Mouse (Mus musculus): Measurements from ENCODE around the gene Edf1. TPM values are rescaled to one million over a fixed set of nuclear protein-coding genes. Genes with fewer than 3 reads are reported as not detected.
"Not testable (repeated sequence)": the region's sequence is repeated elsewhere in the genome, so short reads cannot be mapped to it uniquely, and the experiment has no call there.

Gene Edf1
- total RNA-seq (2021), result 100 to 1,000 TPM; 154 to 155 TPM

DNA sequence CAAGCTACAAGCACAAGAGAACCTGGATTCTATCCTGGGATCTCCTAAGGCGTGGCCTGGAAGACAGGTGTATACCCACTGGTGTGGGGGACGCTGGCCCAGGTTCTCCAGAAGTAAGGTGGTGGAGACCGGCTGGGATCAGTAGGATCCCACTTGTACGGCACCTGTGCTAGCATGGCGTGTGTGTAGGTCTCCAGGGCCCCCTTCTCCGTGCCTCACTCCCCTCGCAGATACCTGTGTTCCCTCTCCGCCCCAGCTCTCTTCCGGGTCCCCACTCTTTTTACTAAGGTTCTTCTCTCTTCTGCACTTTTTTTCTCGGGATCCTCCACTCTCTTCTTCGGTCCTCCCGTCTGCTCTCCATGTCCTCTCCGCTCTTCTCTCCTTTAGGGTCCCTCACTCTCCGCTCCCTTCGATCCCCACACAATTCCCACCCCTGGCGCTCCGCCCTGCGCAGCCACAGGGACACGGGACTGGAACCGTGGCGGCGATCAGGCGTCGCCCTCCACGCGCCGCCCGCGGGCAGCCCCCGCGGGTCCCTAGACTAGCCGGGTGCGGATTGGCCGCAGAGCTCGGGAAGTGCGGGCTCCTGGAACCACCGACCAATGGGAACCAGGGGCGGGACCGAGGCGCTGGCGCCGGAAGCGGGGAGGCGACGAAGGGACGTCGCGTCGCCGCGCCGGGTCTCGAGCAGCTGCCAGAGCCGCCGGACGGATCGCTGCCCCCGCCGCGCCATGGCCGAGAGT is at the start of gene Edf1:
Edf1 (plus strand) TSS at position 627 of the 743 bp plus-strand sequence.
- intact Hi-C loops (cut with DNase I), result no loop called here

DNA sequence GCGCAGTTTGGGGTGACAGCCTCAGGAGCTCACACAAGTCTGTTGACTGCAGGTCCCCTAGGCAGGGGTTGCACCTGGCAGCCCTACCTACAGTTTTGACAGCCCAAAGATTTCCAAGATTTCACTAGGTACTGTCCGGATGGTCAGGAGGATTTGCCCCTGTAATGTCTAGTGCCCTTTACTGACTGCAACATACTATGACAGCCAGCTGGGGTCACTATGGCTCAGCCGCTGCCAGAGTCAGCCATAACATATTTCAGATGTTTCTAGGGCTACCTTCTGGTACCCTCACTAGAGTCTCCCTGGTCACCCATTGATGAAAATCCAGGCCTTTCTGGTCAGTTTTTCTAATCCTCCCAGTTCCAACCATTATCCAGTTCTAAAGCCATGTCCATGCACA is 47.7 kb upstream of the Edf1 start:
- DNase-seq, result no peak
- intact Hi-C loops (cut with DNase I), result no loop called here

More for the DNA sequence above, at the start of gene Edf1:
- DNase-seq, result peak; percentile 96

DNA sequence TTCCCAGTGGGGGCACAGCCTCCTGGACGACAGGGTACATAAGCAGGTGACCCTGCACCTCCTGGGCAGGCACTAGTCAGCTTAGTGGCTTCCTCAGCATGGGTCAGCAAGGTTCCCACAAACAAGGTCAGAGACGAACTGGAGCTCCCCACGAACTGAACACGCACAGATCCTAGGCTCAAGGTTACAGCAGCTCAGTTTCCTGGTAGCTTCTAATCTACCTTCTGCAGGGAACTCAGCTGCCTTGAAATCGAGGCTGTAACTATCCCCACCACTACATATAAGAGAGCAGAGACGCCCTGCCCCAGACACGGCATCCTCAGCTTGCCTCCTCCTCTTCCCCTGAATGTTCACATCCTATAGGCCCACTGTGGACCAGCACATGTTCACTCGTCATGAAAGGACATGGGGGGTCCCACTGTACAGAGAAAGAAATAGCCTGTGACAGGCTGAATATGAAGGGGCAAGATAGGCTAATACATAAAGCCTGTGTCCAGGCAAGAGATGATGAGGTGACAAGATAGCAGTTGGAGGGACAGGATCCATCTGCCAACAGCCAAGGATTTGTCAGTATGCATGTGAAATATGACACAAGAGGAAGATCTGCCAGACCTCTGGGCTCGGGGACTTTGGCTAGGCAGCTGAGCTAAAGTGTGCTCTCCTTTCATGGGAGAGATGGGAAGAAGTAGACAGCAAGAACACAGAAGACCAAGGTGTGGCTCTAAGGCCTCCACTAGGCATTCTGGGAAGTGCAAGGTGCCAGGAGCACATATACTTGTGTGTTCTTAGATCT is 30.9 kb upstream of the Edf1 start:
- no peak for DNase-seq
- intact Hi-C loops (cut with DNase I), result no loop called here

GRCm38 (mm10) chr2:25533707-25534106 is 23.9 kb upstream of the Edf1 start:
- DNase-seq, result no peak
- intact Hi-C loops (cut with DNase I), result no loop called here

- DNase-seq, result peak; percentile 58
- intact Hi-C loops (cut with DNase I), result no loop called here
Measured at GRCm38 (mm10) chr2:25534178-25534865, 23.3 kb upstream of the Edf1 start.

DNA sequence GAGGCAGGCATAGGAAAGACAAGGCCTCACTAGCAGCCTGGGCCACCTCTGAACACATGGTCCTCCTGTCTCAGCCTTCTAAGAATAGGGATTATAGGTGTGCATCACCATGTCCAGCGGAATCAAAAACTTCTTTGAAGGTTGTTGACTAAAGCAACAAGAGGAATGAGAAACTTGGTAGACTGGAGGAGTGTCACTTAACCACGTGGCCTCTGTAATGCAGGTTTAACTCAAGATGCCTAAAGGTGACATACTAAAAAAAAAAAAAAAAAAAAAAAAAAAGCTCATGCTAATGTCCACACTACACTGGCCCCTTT is 22.8 kb upstream of the Edf1 start:
- DNase-seq, result no peak
- intact Hi-C loops (cut with DNase I), result no loop called here

GRCm38 (mm10) chr2:25536531-25536930 is 21.1 kb upstream of the Edf1 start:
- intact Hi-C loops (cut with DNase I), result no loop called here
- no peak for DNase-seq

DNA sequence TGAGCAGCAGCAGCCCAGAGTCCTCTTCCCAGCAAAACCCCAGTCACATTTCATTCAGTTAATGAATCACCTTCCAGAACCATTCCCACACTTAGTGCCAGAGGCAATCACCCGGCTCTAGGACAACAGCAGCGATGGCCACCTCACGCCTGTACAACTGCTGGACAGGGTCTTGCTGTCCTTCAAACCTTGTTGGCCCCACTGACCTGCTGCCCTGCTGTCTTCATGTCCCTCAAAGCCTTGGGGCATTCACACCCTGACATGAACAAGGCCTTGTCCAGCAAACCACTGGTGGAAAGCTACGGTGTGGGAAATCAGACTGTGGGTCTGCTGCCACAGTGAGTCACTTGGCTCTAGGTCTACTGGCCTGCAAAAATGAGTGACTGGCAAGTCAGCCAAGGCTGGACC is 17.1 kb upstream of the Edf1 start:
- intact Hi-C loops (cut with DNase I), result no loop called here
- no peak for DNase-seq

DNA sequence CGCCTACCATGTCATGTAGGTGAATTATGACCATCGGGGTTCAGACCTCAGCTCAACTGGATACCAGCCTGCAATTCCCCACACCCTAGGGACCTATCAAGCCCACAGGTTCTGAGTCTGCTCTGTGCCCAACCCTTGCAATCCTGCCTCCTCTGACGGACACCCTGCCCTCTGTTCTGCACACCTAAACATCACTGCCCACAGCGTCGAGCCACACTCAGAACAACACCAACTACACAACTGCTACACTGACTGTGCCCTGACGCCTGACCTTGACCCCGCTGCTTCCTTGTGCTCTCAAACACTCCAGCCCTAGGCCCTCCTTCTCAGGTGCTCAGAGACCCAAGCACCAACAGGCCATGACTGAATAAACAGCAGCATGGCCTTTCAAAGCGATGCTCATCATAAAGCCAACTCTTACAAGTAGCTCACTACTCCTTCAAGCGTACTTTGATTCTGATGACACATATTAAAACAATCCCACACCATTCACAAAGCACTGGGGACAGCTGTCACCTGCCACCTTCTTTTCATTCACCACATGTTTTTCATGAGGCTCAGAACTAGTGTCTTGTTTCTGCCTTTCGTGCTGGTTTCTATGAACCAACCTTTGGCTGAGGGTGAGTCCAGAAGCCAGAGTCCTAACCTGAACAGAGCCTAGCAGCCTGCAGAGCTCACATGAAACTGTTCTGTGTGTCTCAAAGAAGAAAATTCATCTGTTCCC is 15.8 kb upstream of the Edf1 start:
- DNase-seq, result no peak
- intact Hi-C loops (cut with DNase I), result no loop called here

DNA sequence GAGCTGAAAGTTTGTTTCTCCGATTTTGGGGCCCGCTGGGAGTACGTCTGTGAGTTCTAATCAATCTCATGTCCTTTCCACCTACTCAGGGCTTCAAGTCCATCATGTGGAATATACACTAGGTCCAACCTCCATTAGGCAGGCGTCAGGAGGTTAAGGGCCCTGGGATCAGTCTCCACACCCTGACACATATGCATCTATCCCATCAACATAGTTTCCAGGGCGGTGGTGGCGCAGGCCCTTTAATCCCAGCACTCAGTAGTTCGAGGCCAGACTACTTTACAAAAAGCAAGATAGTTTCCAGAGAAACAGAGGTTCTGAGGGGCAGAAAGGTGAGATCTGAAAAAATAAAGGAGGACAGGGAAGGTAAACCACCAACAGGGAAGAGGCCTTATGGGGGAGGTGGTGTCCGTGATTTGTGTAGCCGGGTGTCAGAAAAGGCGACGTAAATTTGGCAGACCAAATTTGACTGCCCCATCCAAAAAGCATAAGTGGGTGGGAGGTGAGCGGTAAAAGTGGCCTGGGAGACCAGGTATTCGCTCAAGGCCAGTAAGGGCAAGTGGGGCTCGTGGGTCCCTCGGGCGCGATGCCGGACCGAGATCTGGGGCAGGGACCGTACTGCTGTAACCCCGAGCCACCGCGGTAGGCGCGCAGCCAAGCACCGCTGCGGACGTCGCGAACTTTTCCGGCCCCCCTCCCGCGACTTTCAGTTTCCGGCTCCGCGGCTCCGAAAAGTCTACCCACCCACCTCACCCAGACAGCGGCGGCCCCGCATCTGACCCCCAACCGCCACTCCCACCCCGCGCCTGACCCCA is 11.4 kb upstream of the Edf1 start:
- no peak for DNase-seq
- intact Hi-C loops (cut with DNase I), result no loop called here

DNA sequence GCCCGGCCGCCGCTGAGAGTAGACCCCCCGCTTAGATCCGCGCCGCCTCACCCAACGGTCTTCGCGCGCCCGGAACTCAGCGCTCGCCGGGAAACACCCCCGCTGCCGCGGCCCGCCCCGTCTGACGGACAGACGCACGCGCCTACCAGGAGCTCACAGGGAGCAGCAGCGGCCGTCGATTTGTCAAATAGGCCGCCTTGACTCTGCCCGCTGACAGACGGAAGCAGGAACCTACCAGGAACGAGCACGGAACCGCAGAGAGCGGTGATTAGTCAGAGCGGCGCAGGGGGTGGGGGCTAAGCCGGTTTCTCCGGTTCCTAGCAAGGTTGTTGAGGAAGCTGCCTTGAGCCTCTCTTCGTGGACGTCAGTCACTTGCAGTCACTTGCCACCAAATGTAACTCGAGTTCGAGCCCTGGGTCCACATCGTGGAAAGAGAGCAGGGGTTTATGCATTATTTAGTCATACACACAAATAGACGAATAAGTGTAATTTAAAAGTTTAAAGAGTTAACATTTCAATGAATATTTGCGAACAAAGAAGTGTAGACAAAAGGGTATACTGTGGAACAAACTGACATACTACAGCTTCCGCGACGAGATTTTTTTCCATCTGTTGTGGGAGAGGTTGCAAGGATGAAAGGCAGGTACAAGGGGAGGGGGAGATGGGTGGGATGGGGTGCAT is 10.7 kb upstream of the Edf1 start, which contains the start of gene Traf2:
Traf2 (minus strand) TSS at position 130 of the 681 bp plus-strand sequence.
- intact Hi-C loops (cut with DNase I), result no loop called here

GRCm38 (mm10) chr2:25549021-25549991 is 8.3 kb upstream of the Edf1 start:
- intact Hi-C loops (cut with DNase I), result no loop called here
- no peak for DNase-seq

More for the DNA sequence above, 10.7 kb upstream of the Edf1 start, which contains the start of gene Traf2:
- DNase-seq, result peak; percentile 99

DNA sequence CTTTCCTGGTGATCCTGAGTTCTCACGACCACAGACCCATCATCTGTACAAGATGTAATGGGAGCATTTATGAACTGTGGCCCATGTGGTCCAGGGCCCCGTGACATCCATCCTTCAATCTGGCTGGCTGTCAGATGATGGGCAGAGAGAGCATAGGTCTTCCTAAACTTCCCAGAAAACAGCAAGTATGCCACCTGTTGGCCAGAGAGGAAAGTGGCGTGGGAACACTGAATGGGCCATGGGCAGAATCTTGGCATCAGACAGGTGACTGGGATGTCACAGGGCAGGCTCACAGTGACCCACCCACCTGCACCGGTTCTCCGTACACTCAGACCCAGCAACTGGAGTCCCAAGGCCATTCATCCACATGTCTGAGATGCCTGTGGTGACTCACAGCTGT is 6.5 kb upstream of the Edf1 start:
- intact Hi-C loops (cut with DNase I), result no loop called here
- DNase-seq, result peak; percentile 50

DNA sequence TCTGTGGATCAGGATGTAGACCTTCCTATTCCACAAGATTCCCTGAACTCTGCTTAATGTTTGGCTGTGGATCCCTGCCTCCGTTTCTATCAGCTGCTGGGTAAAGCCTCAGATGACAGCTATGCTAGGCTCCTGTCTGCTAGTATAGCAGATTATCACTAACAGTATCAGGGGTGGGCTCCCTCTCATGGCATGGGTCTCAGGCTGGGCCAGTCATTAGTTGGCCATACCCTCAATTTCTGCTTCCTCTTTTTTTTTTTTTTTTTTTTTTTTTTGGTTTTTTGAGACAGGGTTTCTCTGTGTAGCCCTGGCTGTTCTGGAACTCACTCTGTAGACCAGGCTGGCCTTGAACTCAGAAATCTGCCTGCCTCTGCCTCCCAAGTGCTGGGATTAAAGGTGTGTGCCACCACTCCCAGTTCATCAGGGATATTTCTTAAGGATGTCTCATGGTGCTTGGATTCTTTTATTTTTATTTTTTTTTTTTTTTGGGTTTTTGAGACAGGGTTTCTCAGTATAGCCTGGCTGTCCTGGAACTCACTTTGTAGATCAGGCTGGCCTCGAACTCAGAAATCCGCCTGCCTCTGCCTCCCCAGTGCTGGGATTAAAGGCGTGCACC is 4.4 kb upstream of the Edf1 start:
- intact Hi-C loops (cut with DNase I); DNase-seq: not testable (repeated sequence)

DNA sequence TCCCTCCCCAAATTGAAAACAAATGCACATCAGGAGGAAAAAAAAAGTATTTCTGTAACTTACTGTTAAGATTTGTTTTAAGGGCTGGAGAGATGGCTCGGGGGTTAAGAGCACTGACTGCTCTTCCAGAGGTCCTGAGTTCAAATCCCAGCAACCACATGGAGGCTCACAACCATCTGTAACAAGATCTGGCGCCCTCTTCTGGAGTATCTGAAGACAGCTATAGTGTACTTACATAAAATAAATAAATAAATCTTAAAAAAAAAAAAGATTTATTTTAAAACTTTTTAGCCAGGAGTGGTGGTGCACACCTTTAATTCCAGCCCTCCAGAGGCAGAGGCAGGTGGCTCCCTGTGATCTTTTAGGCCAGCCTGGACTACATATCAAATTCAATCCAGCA is 2.2 kb upstream of the Edf1 start:
- intact Hi-C loops (cut with DNase I); DNase-seq: not testable (repeated sequence)

- DNase-seq, result no peak
- intact Hi-C loops (cut with DNase I), result no loop called here
Measured at GRCm38 (mm10) chr2:25556296-25556695, 1.4 kb upstream of the Edf1 start.

DNA sequence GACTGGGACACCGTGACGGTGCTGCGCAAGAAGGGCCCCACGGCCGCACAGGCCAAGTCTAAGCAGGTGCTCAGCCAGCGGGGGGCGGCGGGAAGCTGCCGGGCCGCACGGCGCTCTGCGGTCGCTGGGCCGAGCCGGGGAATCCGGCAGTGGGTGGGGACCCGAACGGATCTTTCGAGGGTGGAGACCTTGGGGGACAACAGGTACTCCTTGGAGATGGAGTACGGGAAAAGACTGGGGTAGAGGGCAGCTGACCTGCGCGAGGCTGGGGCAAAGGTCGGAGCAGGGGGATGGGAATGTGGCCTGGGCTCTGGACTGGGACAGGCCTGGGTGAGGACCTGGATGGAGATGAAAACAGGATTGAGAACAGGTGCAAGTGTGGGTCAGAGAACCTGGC is 315 bp downstream of the Edf1 start:
- intact Hi-C loops (cut with DNase I), result no loop called here
- DNase-seq, result no peak

DNA sequence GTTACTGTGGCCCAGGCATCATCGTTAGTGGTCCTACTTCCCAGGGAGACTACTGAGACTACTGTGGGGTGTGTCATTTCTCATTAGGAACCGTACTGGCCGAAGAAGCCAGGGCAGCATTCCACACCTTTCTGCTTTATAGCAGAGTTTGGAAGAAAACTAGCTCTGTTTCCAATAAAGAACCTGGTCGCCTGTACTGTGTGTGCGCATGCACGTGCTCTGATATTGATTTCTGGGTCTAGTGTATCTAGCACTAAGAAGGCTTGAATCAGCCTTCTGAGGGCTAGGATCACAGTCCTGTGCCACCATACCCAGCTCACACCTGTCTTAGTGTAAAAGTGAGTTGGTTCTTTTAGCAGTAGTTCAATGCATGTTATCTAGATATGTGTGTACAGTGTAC is 1.1 kb downstream of the Edf1 start:
- intact Hi-C loops (cut with DNase I), result no loop called here
- DNase-seq, result no peak
